ENCODE assay signal across 11 mouse cellular contexts in genomic region chr3:108830493-108830892, GRCm38 (mm10). TPM values are rescaled to one million over a fixed set of nuclear protein-coding genes. Genes with fewer than 3 reads are reported as not detected.
DNase-seq lines count a peak whose midpoint lies in the region; ATAC-seq lines count a peak whose summit lies in the region.
"Had no signal": no experiment of that assay in that cellular context is flagged by ENCODE, and none has a peak within 500 bp of the region (broad histone marks: within the 10 kb centered on the region; RNA-seq: fewer than 3 reads in every experiment).

No protein-coding gene starts in this region.

- H3K27me3 ChIP-seq in heart, embryonic 10.5 days (ENCODE audit: insufficient read depth, poor library complexity, severe bottlenecking), result no peaks in the 10 kb centered on the region
- no peaks in the 10 kb centered on the region for H3K27me3 ChIP-seq in embryonic facial prominence, embryonic 14.5 days (replicated peaks; ENCODE audit: control insufficient read depth, insufficient read depth, low read length)
- H3K27me3 ChIP-seq: forebrain, embryonic 15.5 days had no signal

- WGBS in heart, embryonic 10.5 days, result 72% methylated on average over 11 of the region's 11 CpGs
- 70% methylated on average over 11 of the region's 11 CpGs for WGBS in embryonic facial prominence, embryonic 14.5 days

- peaks cover 26% of the 10 kb centered on the region for H3K36me3 ChIP-seq in heart, embryonic 10.5 days
- H3K36me3 ChIP-seq in embryonic facial prominence, embryonic 14.5 days (ENCODE audit: control insufficient read depth, insufficient read depth, low read length), result peaks cover 20% of the 10 kb centered on the region

- DNase-seq in heart, adult 18-20 months, result peak; percentile 47 to 48
- no peak for DNase-seq in heart, embryonic 10.5 days (ENCODE audit: low spot score)
- peak; percentile 29 for DNase-seq in embryonic facial prominence, embryonic 14.5 days (ENCODE audit: low spot score)
- DNase-seq in kidney, adult 18-20 months, result peak; percentile 69
- peak; percentile 45 for DNase-seq in lung, postnatal 14 days
- DNase-seq in right cerebral cortex, postnatal 36 days (ENCODE audit: low spot score in 2 of 2), result no peak
- no peak for DNase-seq in embryo, embryonic 10.5 days (ENCODE audit: low spot score)
- no peak for DNase-seq in adrenal gland, postnatal 25 days
- DNase-seq: cerebellum, postnatal 10 days had no signal

- no peak overlapping the region for H3K9ac ChIP-seq in embryonic facial prominence, embryonic 14.5 days (ENCODE audit: low read depth, low read length)
- H3K9ac ChIP-seq: forebrain, embryonic 15.5 days had no signal

- H3K4me3 ChIP-seq in heart, embryonic 10.5 days, result no peak overlapping the region
- no peak overlapping the region for H3K4me3 ChIP-seq in embryonic facial prominence, embryonic 14.5 days (ENCODE audit: low read depth, low read length)
- H3K4me3 ChIP-seq: forebrain, embryonic 15.5 days had no signal

- H3K4me2 ChIP-seq in embryonic facial prominence, embryonic 14.5 days (ENCODE audit: low read depth, low read length), result no peak overlapping the region
- H3K4me2 ChIP-seq: forebrain, embryonic 15.5 days had no signal

- ATAC-seq in embryonic facial prominence, embryonic 14.5 days (ENCODE audit: low read depth), result peak; percentile 65; the same call in 1 of the 2 replicates
- ATAC-seq: activated CD4-positive, CD25-positive, alpha-beta regulatory T cell, adult 4 months; forebrain, embryonic 15.5 days had no signal

- H3K4me1 ChIP-seq in heart, embryonic 10.5 days, result peaks cover 7% of the 10 kb centered on the region; the same call in 1 of the 2 replicates
- H3K4me1 ChIP-seq in embryonic facial prominence, embryonic 14.5 days (ENCODE audit: control insufficient read depth, insufficient read depth, low read length), result no peaks in the 10 kb centered on the region
- H3K4me1 ChIP-seq: forebrain, embryonic 15.5 days had no signal

- H3K9me3 ChIP-seq in heart, embryonic 10.5 days, result no peaks in the 10 kb centered on the region
- H3K9me3 ChIP-seq in embryonic facial prominence, embryonic 14.5 days (ENCODE audit: control insufficient read depth, low read length), result no peaks in the 10 kb centered on the region
- H3K9me3 ChIP-seq: forebrain, embryonic 15.5 days had no signal

- no peak overlapping the region for H3K27ac ChIP-seq in heart, embryonic 10.5 days
- H3K27ac ChIP-seq in embryonic facial prominence, embryonic 14.5 days (replicated peaks; ENCODE audit: low read depth, low read length), result no peak overlapping the region
- H3K27ac ChIP-seq: forebrain, embryonic 15.5 days had no signal

RNA-seq across cellular contexts. Expression of gene Stxbp3, which starts 9.8 kb away (rescaled TPM):
- 10 to 100 TPM; 24.6 to 32.5 TPM for total RNA-seq in heart, adult 18-20 months (2021)
- polyA plus RNA-seq in heart, embryonic 10.5 days (2016; fragmentation: Nextera tagmentation; extraction: Ambion mirVana), result 29.4 and 30.8 TPM in 2 replicates
- 35.3 and 35.7 TPM in 2 replicates for polyA plus RNA-seq in embryonic facial prominence, embryonic 14.5 days (2014; fragmentation: Nextera tagmentation; extraction: Ambion mirVana)
- total RNA-seq in adrenal gland, postnatal 25 days (2021), result 45.0 and 63.2 TPM in 2 replicates

RNA-seq across cellular contexts. Expression of gene Fndc7, which starts 59.3 kb away (rescaled TPM):
- total RNA-seq in heart, adult 18-20 months (2021), result under 1 TPM; 0.07 to 0.18 TPM
- 0.21 and 0.26 TPM in 2 replicates for polyA plus RNA-seq in heart, embryonic 10.5 days (2016; fragmentation: Nextera tagmentation; extraction: Ambion mirVana)
- polyA plus RNA-seq in embryonic facial prominence, embryonic 14.5 days (2014; fragmentation: Nextera tagmentation; extraction: Ambion mirVana), result 0.18 and 0.60 TPM in 2 replicates
- 0.57 and 0.79 TPM in 2 replicates for total RNA-seq in adrenal gland, postnatal 25 days (2021)
- polyA plus RNA-seq: forebrain, embryonic 15.5 days had no signal

Comparison
In these comparisons a context has a peak if more than half of its experiments do, and no peak if none do; other contexts are left out.
1. DNase-seq: peak in heart, adult 18-20 months (2 of 2), embryonic facial prominence, embryonic 14.5 days (single experiment), kidney, adult 18-20 months (single experiment) and lung, postnatal 14 days (single experiment); none in heart, embryonic 10.5 days (single experiment), right cerebral cortex, postnatal 36 days (0 of 2), embryo, embryonic 10.5 days (single experiment) and adrenal gland, postnatal 25 days (single experiment).